Mouse (Mus musculus): ENCODE data around the gene Gm6169. TPM values are rescaled to one million over a fixed set of nuclear protein-coding genes. Genes with fewer than 3 reads are reported as not detected.

Gene Gm6169
- polyA plus RNA-seq, 1 experiment from 2014 or later = 0.53 TPM

- Histone ChIP-seq H3K9ac (ENCODE audit: low read length) (no peak overlapping the region), H3K9me3 (ENCODE audit: control insufficient read depth, low read length) (no peaks in the 10 kb centered on the region), H3K4me2 (no peak overlapping the region), H3K36me3 (ENCODE audit: control insufficient read depth, insufficient read depth, low read length) (no peaks in the 10 kb centered on the region), H3K4me1 (ENCODE audit: control insufficient read depth, insufficient read depth, low read length) (peaks cover 3% of the 10 kb centered on the region; the same call in 1 of the 2 replicates), H3K4me3 (ENCODE audit: low read depth, low read length) (no peak overlapping the region), H3K27ac (ENCODE audit: low read depth, low read length) (no peak overlapping the region), H3K27me3 (ENCODE audit: control insufficient read depth, insufficient read depth, low read length) (no peaks in the 10 kb centered on the region; the same call in 1 of the 2 replicates)
- ATAC-seq (ENCODE audit: low FRiP score) = no peak
- WGBS = 68% methylated on average over 3 of the region's 3 CpGs
- peak; percentile 57 for DNase-seq (ENCODE audit: low spot score, missing footprints)
Measured at GRCm38 (mm10) chr13:97064413-97064812, 34.6 kb downstream of the Gm6169 start.

- no peak overlapping the region for H3K4me3 ChIP-seq (ENCODE audit: low read depth, low read length)
- no peak overlapping the region for H3K9ac ChIP-seq (ENCODE audit: low read length)
- peaks cover 3% of the 10 kb centered on the region; the same call in 1 of the 2 replicates for H3K4me1 ChIP-seq (ENCODE audit: control insufficient read depth, insufficient read depth, low read length)
- H3K27ac ChIP-seq (ENCODE audit: low read depth, low read length) = no peak overlapping the region
- no peaks in the 10 kb centered on the region for H3K27me3 ChIP-seq (ENCODE audit: control insufficient read depth, insufficient read depth, low read length)
- 95% methylated on average over 2 of the region's 2 CpGs for WGBS
- no peak overlapping the region for H3K4me2 ChIP-seq
- ATAC-seq (ENCODE audit: low FRiP score) (no peak), DNase-seq (ENCODE audit: low spot score, missing footprints) (no peak)
- no peaks in the 10 kb centered on the region for H3K36me3 ChIP-seq (ENCODE audit: control insufficient read depth, insufficient read depth, low read length)
- no peaks in the 10 kb centered on the region for H3K9me3 ChIP-seq (ENCODE audit: control insufficient read depth, low read length)
Measured at GRCm38 (mm10) chr13:97063431-97063830, 35.6 kb downstream of the Gm6169 start.

GRCm38 (mm10) chr13:97062151-97062550 is 36.9 kb downstream of the Gm6169 start:
- DNase-seq (ENCODE audit: low spot score, missing footprints) = peak; percentile 35
- no peaks in the 10 kb centered on the region for H3K36me3 ChIP-seq (ENCODE audit: control insufficient read depth, insufficient read depth, low read length)
- H3K9ac ChIP-seq (ENCODE audit: low read length) = no peak overlapping the region
- 87% methylated on average over 3 of the region's 3 CpGs for WGBS
- H3K4me1 ChIP-seq (ENCODE audit: control insufficient read depth, insufficient read depth, low read length) = no peaks in the 10 kb centered on the region; the same call in 1 of the 2 replicates
- no peaks in the 10 kb centered on the region for H3K27me3 ChIP-seq (ENCODE audit: control insufficient read depth, insufficient read depth, low read length)
- no peak for ATAC-seq (ENCODE audit: low FRiP score)
- H3K9me3 ChIP-seq (ENCODE audit: control insufficient read depth, low read length) = no peaks in the 10 kb centered on the region
- no peak overlapping the region for H3K4me2 ChIP-seq
- H3K27ac ChIP-seq (ENCODE audit: low read depth, low read length) = no peak overlapping the region
- no peak overlapping the region for H3K4me3 ChIP-seq (ENCODE audit: low read depth, low read length)

GRCm38 (mm10) chr13:97060331-97060730 is 38.7 kb downstream of the Gm6169 start:
- Histone ChIP-seq H3K4me3 (ENCODE audit: low read depth, low read length) (no peak overlapping the region), H3K9ac (ENCODE audit: low read length) (no peak overlapping the region), H3K4me1 (ENCODE audit: control insufficient read depth, insufficient read depth, low read length) (no peaks in the 10 kb centered on the region), H3K36me3 (ENCODE audit: control insufficient read depth, insufficient read depth, low read length) (no peaks in the 10 kb centered on the region), H3K4me2 (no peak overlapping the region), H3K27me3 (ENCODE audit: control insufficient read depth, insufficient read depth, low read length) (no peaks in the 10 kb centered on the region), H3K9me3 (ENCODE audit: control insufficient read depth, low read length) (no peaks in the 10 kb centered on the region), H3K27ac (ENCODE audit: low read depth, low read length) (no peak overlapping the region)
- ATAC-seq (ENCODE audit: low FRiP score) = no peak
- 75% methylated on average over 3 of the region's 8 CpGs for WGBS
- DNase-seq (ENCODE audit: low spot score, missing footprints) = no peak

DNA sequence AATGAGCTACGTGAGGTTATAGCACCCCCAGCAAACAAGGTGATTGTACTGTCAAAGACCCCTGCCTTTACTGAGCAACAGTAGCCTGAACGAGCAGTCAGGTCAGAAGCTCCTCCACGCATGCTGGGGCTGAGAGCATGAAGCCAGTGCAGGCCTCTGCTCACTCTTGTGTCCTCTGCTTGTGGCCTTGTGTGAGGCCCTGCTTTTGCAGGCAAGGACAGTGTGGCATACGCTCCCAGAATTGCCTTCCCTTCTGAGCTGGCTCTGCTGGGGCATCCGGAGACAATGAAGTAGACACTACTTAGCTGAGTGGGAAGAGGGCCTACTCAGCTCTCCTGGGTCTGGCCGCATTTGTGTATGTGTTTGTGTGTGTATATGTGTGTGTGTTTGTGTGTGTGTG is 39.3 kb downstream of the Gm6169 start:
- H3K27me3 ChIP-seq (ENCODE audit: control insufficient read depth, insufficient read depth, low read length) = no peaks in the 10 kb centered on the region
- H3K9me3 ChIP-seq (ENCODE audit: control insufficient read depth, low read length) = no peaks in the 10 kb centered on the region
- no peak overlapping the region for H3K27ac ChIP-seq (ENCODE audit: low read depth, low read length)
- H3K4me1 ChIP-seq (ENCODE audit: control insufficient read depth, insufficient read depth, low read length) = no peaks in the 10 kb centered on the region
- ATAC-seq (ENCODE audit: low FRiP score) (no peak), DNase-seq (ENCODE audit: low spot score, missing footprints) (peak; percentile 33)
- WGBS = 89% methylated on average over 6 of the region's 6 CpGs
- no peak overlapping the region for H3K4me2 ChIP-seq
- no peaks in the 10 kb centered on the region for H3K36me3 ChIP-seq (ENCODE audit: control insufficient read depth, insufficient read depth, low read length)
- no peak overlapping the region for H3K9ac ChIP-seq (ENCODE audit: low read length)
- H3K4me3 ChIP-seq (ENCODE audit: low read depth, low read length) = no peak overlapping the region

DNA sequence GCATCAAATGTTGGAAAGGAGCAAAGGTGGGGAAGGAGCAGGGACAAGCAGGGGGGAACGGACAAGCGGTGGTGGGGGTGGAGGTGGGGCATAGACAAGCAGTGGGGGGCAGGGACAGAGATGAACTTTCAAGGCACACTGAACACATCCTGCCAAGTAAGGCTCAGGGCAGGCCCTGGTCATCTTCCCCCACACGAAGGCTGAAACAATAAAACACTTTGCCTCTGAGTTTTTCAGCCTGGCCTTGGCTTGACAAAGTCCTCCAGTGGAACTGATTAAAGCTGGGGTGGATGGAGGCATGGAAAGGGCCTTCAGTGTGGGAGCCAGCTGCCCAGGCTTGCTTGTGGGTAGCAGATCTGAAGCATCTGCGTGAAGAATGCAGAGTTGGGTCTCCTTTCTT is 41.2 kb downstream of the Gm6169 start:
- WGBS = 63% methylated on average over 4 of the region's 4 CpGs
- Histone ChIP-seq H3K9ac (ENCODE audit: low read length) (no peak overlapping the region), H3K4me3 (ENCODE audit: low read depth, low read length) (no peak overlapping the region), H3K27me3 (ENCODE audit: control insufficient read depth, insufficient read depth, low read length) (no peaks in the 10 kb centered on the region), H3K36me3 (ENCODE audit: control insufficient read depth, insufficient read depth, low read length) (no peaks in the 10 kb centered on the region), H3K4me2 (no peak overlapping the region), H3K4me1 (ENCODE audit: control insufficient read depth, insufficient read depth, low read length) (no peaks in the 10 kb centered on the region), H3K9me3 (ENCODE audit: control insufficient read depth, low read length) (no peaks in the 10 kb centered on the region), H3K27ac (ENCODE audit: low read depth, low read length) (no peak overlapping the region)
- DNase-seq (ENCODE audit: low spot score, missing footprints) (peak; percentile 62), ATAC-seq (ENCODE audit: low FRiP score) (no peak)

DNA sequence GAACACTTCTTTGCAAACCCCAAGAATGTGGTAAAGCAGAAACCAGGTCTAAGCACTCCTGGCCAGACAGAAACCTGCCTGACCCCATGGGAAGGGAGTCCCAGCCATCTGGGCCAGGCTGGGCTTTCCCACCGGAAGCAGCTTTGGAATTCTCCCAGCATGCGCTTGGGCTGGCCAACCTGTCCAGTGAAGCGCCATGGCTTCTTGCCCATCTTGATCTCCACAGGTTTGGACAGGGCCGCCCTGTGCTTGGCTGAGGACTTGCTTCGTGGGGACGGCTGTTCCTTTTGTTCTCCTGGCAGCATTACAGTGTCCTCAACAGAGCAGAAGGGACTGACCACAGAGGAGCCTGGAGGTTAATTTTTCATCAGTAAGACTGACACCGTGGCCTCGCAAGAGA is 45.2 kb downstream of the Gm6169 start:
- WGBS = 95% methylated on average over 8 of the region's 8 CpGs
- no peak overlapping the region for H3K9ac ChIP-seq (ENCODE audit: low read length)
- H3K27me3 ChIP-seq (ENCODE audit: control insufficient read depth, insufficient read depth, low read length) = no peaks in the 10 kb centered on the region

GRCm38 (mm10) chr13:97052667-97053066 is 46.4 kb downstream of the Gm6169 start:
- no peak overlapping the region for H3K9ac ChIP-seq (ENCODE audit: low read length)
- WGBS = 16% methylated on average over 11 of the region's 11 CpGs
- DNase-seq (ENCODE audit: low spot score, missing footprints) (peak; percentile 99), ATAC-seq (ENCODE audit: low FRiP score) (peak; percentile 67)
- H3K4me3 ChIP-seq (ENCODE audit: low read depth, low read length) = no peak overlapping the region
- H3K9me3 ChIP-seq (ENCODE audit: control insufficient read depth, low read length) = no peaks in the 10 kb centered on the region
- no peaks in the 10 kb centered on the region for H3K4me1 ChIP-seq (ENCODE audit: control insufficient read depth, insufficient read depth, low read length)
- no peak overlapping the region for H3K27ac ChIP-seq (ENCODE audit: low read depth, low read length)
- H3K36me3 ChIP-seq (ENCODE audit: control insufficient read depth, insufficient read depth, low read length) = no peaks in the 10 kb centered on the region
- no peak overlapping the region for H3K4me2 ChIP-seq
- H3K27me3 ChIP-seq (ENCODE audit: control insufficient read depth, insufficient read depth, low read length) = no peaks in the 10 kb centered on the region

More for the DNA sequence above, 45.2 kb downstream of the Gm6169 start:
- Histone ChIP-seq H3K4me3 (ENCODE audit: low read depth, low read length) (no peak overlapping the region), H3K4me1 (ENCODE audit: control insufficient read depth, insufficient read depth, low read length) (no peaks in the 10 kb centered on the region), H3K9me3 (ENCODE audit: control insufficient read depth, low read length) (no peaks in the 10 kb centered on the region), H3K36me3 (ENCODE audit: control insufficient read depth, insufficient read depth, low read length) (no peaks in the 10 kb centered on the region), H3K27ac (ENCODE audit: low read depth, low read length) (no peak overlapping the region), H3K4me2 (no peak overlapping the region)
- ATAC-seq (ENCODE audit: low FRiP score) (no peak), DNase-seq (ENCODE audit: low spot score, missing footprints) (no peak)

DNA sequence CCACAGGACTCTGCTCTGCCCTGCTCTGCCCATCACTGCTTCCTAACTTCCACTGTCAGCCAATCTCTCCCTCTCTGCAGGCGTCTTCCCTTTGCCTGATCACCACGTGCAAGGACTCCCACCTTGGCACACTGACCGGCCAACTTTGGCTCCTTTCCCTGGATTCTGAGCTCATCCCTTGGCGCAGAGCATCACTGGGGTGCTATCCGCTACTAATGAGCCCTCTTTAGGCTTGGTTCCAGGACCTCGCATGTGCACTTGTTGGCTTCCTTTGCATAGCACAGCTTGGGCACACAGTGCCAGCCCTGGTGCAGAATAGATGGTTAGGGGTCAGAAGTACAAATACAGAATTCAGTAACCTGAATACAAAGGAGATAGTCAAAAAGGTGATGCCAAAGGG is 47.9 kb downstream of the Gm6169 start:
- 84% methylated on average over 6 of the region's 6 CpGs for WGBS
- H3K27ac ChIP-seq (ENCODE audit: low read depth, low read length) = no peak overlapping the region
- no peak for DNase-seq (ENCODE audit: low spot score, missing footprints)
- no peak overlapping the region for H3K4me2 ChIP-seq
- no peaks in the 10 kb centered on the region; the same call in 1 of the 2 replicates for H3K9me3 ChIP-seq (ENCODE audit: control insufficient read depth, low read length)
- no peaks in the 10 kb centered on the region for H3K36me3 ChIP-seq (ENCODE audit: control insufficient read depth, insufficient read depth, low read length)
- no peaks in the 10 kb centered on the region for H3K4me1 ChIP-seq (ENCODE audit: control insufficient read depth, insufficient read depth, low read length)
- no peaks in the 10 kb centered on the region for H3K27me3 ChIP-seq (ENCODE audit: control insufficient read depth, insufficient read depth, low read length)
- H3K9ac ChIP-seq (ENCODE audit: low read length) = no peak overlapping the region
- H3K4me3 ChIP-seq (ENCODE audit: low read depth, low read length) = no peak overlapping the region
- no peak for ATAC-seq (ENCODE audit: low FRiP score)

Data from midbrain, embryonic 11.5 days (tissue).